Mouse (Mus musculus) cerebellum, adult 8-10 months (tissue): ENCODE measurements around the gene Stx16.

Experiments used
- DNase-seq: peaks from one replicate; pipeline ENCODE4 v3.0.0; 2022

Stx16 gene

GRCm38 (mm10) chr2:174077004-174077695 lies 1.0 kb downstream of the Stx16 start:
- peak; percentile 7 for DNase-seq

GRCm38 (mm10) chr2:174077776-174078338 lies 1.7 kb downstream of the Stx16 start:
- no peak for DNase-seq

- DNase-seq = no peak
These were observed 5.7 kb downstream of the Stx16 start for GRCm38 (mm10) chr2:174081833-174082232.

GRCm38 (mm10) chr2:174082380-174082918 lies 6.3 kb downstream of the Stx16 start:
- DNase-seq = no peak

- no peak for DNase-seq
These were observed 19.0 kb downstream of the Stx16 start for GRCm38 (mm10) chr2:174095086-174095485.

- no peak for DNase-seq
These were observed 26.3 kb downstream of the Stx16 start for GRCm38 (mm10) chr2:174102399-174102798.

GRCm38 (mm10) chr2:174103527-174103926 lies 27.4 kb downstream of the Stx16 start:
- no peak for DNase-seq

GRCm38 (mm10) chr2:174107375-174107774 lies 31.3 kb downstream of the Stx16 start:
- DNase-seq = no peak

- peak; percentile 63 for DNase-seq
These were observed 34.1 kb downstream of the Stx16 start, which contains the start of gene Npepl1 for GRCm38 (mm10) chr2:174109991-174110782. Npepl1 (plus strand) TSS chr2:174110349.

- DNase-seq = no peak
These were observed 34.9 kb downstream of the Stx16 start for GRCm38 (mm10) chr2:174110783-174111549.

- DNase-seq = no peak
These were observed 36.8 kb downstream of the Stx16 start for GRCm38 (mm10) chr2:174112931-174113330.

GRCm38 (mm10) chr2:174114148-174114864 lies 38.2 kb downstream of the Stx16 start:
- no peak for DNase-seq

GRCm38 (mm10) chr2:174116929-174117328 lies 40.8 kb downstream of the Stx16 start:
- DNase-seq = no peak

GRCm38 (mm10) chr2:174118141-174118540 lies 42.0 kb downstream of the Stx16 start:
- DNase-seq = no peak

- no peak for DNase-seq
These were observed 43.2 kb downstream of the Stx16 start for GRCm38 (mm10) chr2:174119259-174119658.

GRCm38 (mm10) chr2:174120631-174121030 lies 44.5 kb downstream of the Stx16 start:
- DNase-seq = no peak

GRCm38 (mm10) chr2:174121411-174121947 lies 45.4 kb downstream of the Stx16 start:
- DNase-seq = no peak

- no peak for DNase-seq
These were observed 46.2 kb downstream of the Stx16 start for GRCm38 (mm10) chr2:174122331-174122730.

GRCm38 (mm10) chr2:174123731-174124130 lies 47.6 kb downstream of the Stx16 start:
- DNase-seq = no peak

GRCm38 (mm10) chr2:174126522-174127375 lies 50.6 kb downstream of the Stx16 start:
- DNase-seq = no peak

GRCm38 (mm10) chr2:174127376-174127713 lies 51.2 kb downstream of the Stx16 start:
- DNase-seq = no peak
